Mouse (Mus musculus) CH12.LX (cell line): ENCODE data around the gene Tnxb. TPM values are rescaled to one million over a fixed set of nuclear protein-coding genes. Genes with fewer than 3 reads are reported as not detected.

Source experiments
- DNase-seq: peaks from one replicate; pipeline ENCODE4 v3.0.0-alpha.2; 2013; ENCODE audit errors: extremely low read depth
- H3K27ac ChIP-seq: 2 replicates; pipeline ENCODE4 v1.5.1; 2012; ENCODE audit warnings: low read depth, mild to moderate bottlenecking, control low read depth, moderate library complexity; ENCODE audit not compliant: insufficient read depth
- H3K27me3 ChIP-seq: replicated peaks from 2 replicates; pipeline ENCODE3; 2012; ENCODE audit warnings: inconsistent platforms
- H3K36me3 ChIP-seq, 2 experiments: replicated peaks in 1 of 2; 2 replicates each; pipeline versions ENCODE3 to v1.6.1; 2012; ENCODE audit warnings: inconsistent platforms in 1 of 2, low read length in 1 of 2, mild to moderate bottlenecking in 1 of 2, mixed read lengths in 1 of 2, moderate library complexity in 1 of 2; ENCODE audit not compliant: control insufficient read depth in 1 of 2, insufficient read depth in 1 of 2
- H3K4me1 ChIP-seq, 2 experiments: 2 replicates each; pipeline ENCODE4 v1.6.1; 2012; ENCODE audit warnings: inconsistent platforms in 1 of 2, moderate library complexity in 1 of 2; ENCODE audit not compliant: insufficient read depth in 2 of 2, control insufficient read depth in 1 of 2
- H3K4me2 ChIP-seq: 2 replicates; pipeline ENCODE4 v1.6.1; 2012; ENCODE audit warnings: low read depth, mild to moderate bottlenecking, control low read depth; ENCODE audit not compliant: poor library complexity, insufficient read depth, severe bottlenecking
- H3K4me3 ChIP-seq, 3 experiments: fragments of 150-350 bp in 1 of 3; sonication (generic) in 1 of 3; replicated peaks in 1 of 3; 2 replicates each; pipeline versions ENCODE3 to v1.5.1; 2011 to 2012; ENCODE audit warnings: low read depth in 2 of 3, low read length in 2 of 3, mild to moderate bottlenecking in 2 of 3, moderate library complexity in 2 of 3, control low read depth in 1 of 3, improper control_type of control experiment in 1 of 3, inconsistent platforms in 1 of 3, mixed read lengths in 1 of 3; ENCODE audit not compliant: poor library complexity in 1 of 3
- H3K79me2 ChIP-seq: replicated peaks from 2 replicates; pipeline ENCODE4 v1.6.1; 2012; ENCODE audit warnings: mild to moderate bottlenecking, moderate library complexity; ENCODE audit not compliant: control insufficient read depth, poor library complexity, insufficient read depth, severe bottlenecking; ENCODE audit errors: extremely low read depth
- H3K9ac ChIP-seq: 2 replicates; pipeline ENCODE4 v1.6.1; 2012; ENCODE audit warnings: low read depth, mild to moderate bottlenecking, control low read depth, moderate library complexity; ENCODE audit not compliant: insufficient read depth
- H3K9me3 ChIP-seq: replicated peaks from 2 replicates; pipeline ENCODE3; 2012; ENCODE audit warnings: low read length, inconsistent platforms, mixed read lengths
- BHLHE40 ChIP-seq: IDR thresholded peaks from 2 replicates; pipeline ENCODE4 v1.6.1; 2011; ENCODE audit warnings: mild to moderate bottlenecking, low read depth, low read length, improper control_type of control experiment
- CHD1 ChIP-seq: IDR thresholded peaks from 2 replicates; pipeline ENCODE4 v1.6.1; 2012; ENCODE audit warnings: low read depth, low read length, improper control_type of control experiment, inconsistent platforms
- CTCF ChIP-seq, 2 experiments: IDR thresholded peaks in 1 of 2; conservative IDR thresholded peaks in 1 of 2; 2 replicates each; pipeline ENCODE4 v1.5.1; 2011 to 2012; ENCODE audit warnings: low read depth in 2 of 2, low read length in 2 of 2, improper control_type of control experiment in 1 of 2, inconsistent platforms in 1 of 2, mild to moderate bottlenecking in 1 of 2, moderate library complexity in 1 of 2
- E2F4 ChIP-seq: IDR thresholded peaks from 2 replicates; pipeline ENCODE4 v1.6.1; 2011; ENCODE audit warnings: low read depth, low read length, improper control_type of control experiment; ENCODE audit not compliant: insufficient replicate concordance
- ELF1 ChIP-seq: IDR thresholded peaks from 2 replicates; pipeline ENCODE4 v1.6.1; 2014; ENCODE audit warnings: low read depth, mild to moderate bottlenecking, inconsistent platforms, low read length, improper control_type of control experiment
- EP300 ChIP-seq: IDR thresholded peaks from 2 replicates; pipeline ENCODE4 v1.6.1; 2011; ENCODE audit warnings: low read length, improper control_type of control experiment
- ETS1 ChIP-seq: conservative IDR thresholded peaks from 2 replicates; pipeline ENCODE4 v1.6.1; 2012; ENCODE audit warnings: low read depth, mild to moderate bottlenecking, inconsistent platforms, low read length, improper control_type of control experiment, moderate library complexity
- GABPA ChIP-seq: IDR thresholded peaks from 2 replicates; pipeline ENCODE4 v1.6.1; 2012; ENCODE audit warnings: low read depth, low read length, improper control_type of control experiment, inconsistent platforms; ENCODE audit not compliant: insufficient replicate concordance
- IRF4 ChIP-seq: IDR thresholded peaks from 2 replicates; pipeline ENCODE4 v1.6.1; 2014; ENCODE audit warnings: low read depth, mild to moderate bottlenecking, inconsistent platforms, low read length, improper control_type of control experiment
- JUN ChIP-seq: IDR thresholded peaks from 2 replicates; pipeline ENCODE4 v1.6.1; 2011; ENCODE audit warnings: low read depth, mild to moderate bottlenecking, low read length, improper control_type of control experiment, moderate library complexity; ENCODE audit not compliant: insufficient read depth
- JUND ChIP-seq: conservative IDR thresholded peaks from 2 replicates; pipeline ENCODE4 v1.6.1; 2011; ENCODE audit warnings: low read depth, low read length, improper control_type of control experiment
- KAT2A ChIP-seq: IDR thresholded peaks from 2 replicates; pipeline ENCODE4 v1.6.1; 2012; ENCODE audit warnings: low read length, improper control_type of control experiment, inconsistent platforms; ENCODE audit not compliant: insufficient replicate concordance
- MAFK ChIP-seq: IDR thresholded peaks from 2 replicates; pipeline ENCODE4 v1.6.1; 2011; ENCODE audit warnings: low read length, improper control_type of control experiment; ENCODE audit not compliant: insufficient replicate concordance
- MAX ChIP-seq: IDR thresholded peaks from 2 replicates; pipeline ENCODE4 v1.6.1; 2011; ENCODE audit warnings: low read length, improper control_type of control experiment
- MAZ ChIP-seq: IDR thresholded peaks from 2 replicates; pipeline ENCODE4 v1.6.1; 2012; ENCODE audit warnings: low read depth, mild to moderate bottlenecking, inconsistent platforms, low read length, improper control_type of control experiment, moderate library complexity
- MEF2A ChIP-seq: IDR thresholded peaks from 2 replicates; pipeline ENCODE4 v1.6.1; 2014; ENCODE audit warnings: low read depth, mild to moderate bottlenecking, inconsistent platforms, low read length, improper control_type of control experiment, borderline replicate concordance
- MXI1 ChIP-seq: IDR thresholded peaks from 2 replicates; pipeline ENCODE4 v1.6.1; 2011; ENCODE audit warnings: mild to moderate bottlenecking, low read depth, low read length, improper control_type of control experiment
- MYC ChIP-seq: IDR thresholded peaks from 2 replicates; pipeline ENCODE4 v1.6.1; 2011; ENCODE audit warnings: low read depth, mild to moderate bottlenecking, improper control_type of control experiment, low read length
- NELFE ChIP-seq: IDR thresholded peaks from 2 replicates; pipeline ENCODE4 v1.6.1; 2011; ENCODE audit warnings: low read depth, low read length, improper control_type of control experiment
- PAX5 ChIP-seq: IDR thresholded peaks from 2 replicates; pipeline ENCODE4 v1.6.1; 2012; ENCODE audit warnings: low read length, inconsistent platforms, mixed read lengths
- RAD21 ChIP-seq: IDR thresholded peaks from 2 replicates; pipeline ENCODE4 v1.6.1; 2011; ENCODE audit warnings: low read depth, mild to moderate bottlenecking, low read length, improper control_type of control experiment, moderate library complexity
- RCOR1 ChIP-seq: conservative IDR thresholded peaks from 2 replicates; pipeline ENCODE4 v1.6.1; 2012; ENCODE audit warnings: low read depth, mild to moderate bottlenecking, inconsistent platforms, low read length, improper control_type of control experiment
- SIN3A ChIP-seq: IDR thresholded peaks from 2 replicates; pipeline ENCODE4 v1.6.1; 2012; ENCODE audit warnings: low read length, improper control_type of control experiment, inconsistent platforms
- SMC3 ChIP-seq: IDR thresholded peaks from 2 replicates; pipeline ENCODE4 v1.6.1; 2011; ENCODE audit warnings: low read depth, low read length, improper control_type of control experiment
- TCF12 ChIP-seq: IDR thresholded peaks from 2 replicates; pipeline ENCODE4 v1.6.1; 2014; ENCODE audit warnings: low read depth, mild to moderate bottlenecking, inconsistent platforms, low read length, improper control_type of control experiment
- ZC3H11A ChIP-seq: IDR thresholded peaks from 2 replicates; pipeline ENCODE4 v1.6.1; 2012; ENCODE audit warnings: low read depth, mild to moderate bottlenecking, inconsistent platforms, low read length, improper control_type of control experiment
- ZKSCAN1 ChIP-seq: IDR thresholded peaks from 2 replicates; pipeline ENCODE4 v1.6.1; 2012; ENCODE audit warnings: low read depth, inconsistent platforms, low read length, improper control_type of control experiment, borderline replicate concordance
- dilution Hi-C: fragments of 300-500 bp; cut with MboI; formaldehyde crosslinking; loops from 2 replicates; pipeline ENCODE4 v1.14.3; 2020; ENCODE audit warnings: low sequenced_read_pairs; ENCODE audit not compliant: extremely low pct_unique_long_range_greater_than_20kb, extremely low pct_ligation_motif_present
- in situ Hi-C: fragments of 300-500 bp; cut with MboI; formaldehyde crosslinking; loops from 3 replicates; pipeline ENCODE4 v1.14.3; 2019; ENCODE audit warnings: low sequenced_read_pairs, low pct_ligation_motif_present, low pct_unique_long_range_greater_than_20kb, mixed read lengths
- polyA plus RNA-seq: library from polyadenylated mRNA; unstranded; fragments of >175 nt; gene quantifications from 2 replicates; pipeline ENCODE4 v1.2.1, GENCODE M21; 2012; ENCODE audit warnings: low read depth; ENCODE audit not compliant: insufficient read length
- total RNA-seq, 2 experiments: library from RNA; depleted of rRNA; stranded (reverse); fragments of 300-350 nt in 1 of 2; fragments of >200 nt in 1 of 2; gene quantifications; 2 replicates each; pipeline ENCODE4 v1.2.3; 2012 to 2014

The Tnxb gene
- total and polyA plus RNA-seq, 3 experiments = not detected

DNA sequence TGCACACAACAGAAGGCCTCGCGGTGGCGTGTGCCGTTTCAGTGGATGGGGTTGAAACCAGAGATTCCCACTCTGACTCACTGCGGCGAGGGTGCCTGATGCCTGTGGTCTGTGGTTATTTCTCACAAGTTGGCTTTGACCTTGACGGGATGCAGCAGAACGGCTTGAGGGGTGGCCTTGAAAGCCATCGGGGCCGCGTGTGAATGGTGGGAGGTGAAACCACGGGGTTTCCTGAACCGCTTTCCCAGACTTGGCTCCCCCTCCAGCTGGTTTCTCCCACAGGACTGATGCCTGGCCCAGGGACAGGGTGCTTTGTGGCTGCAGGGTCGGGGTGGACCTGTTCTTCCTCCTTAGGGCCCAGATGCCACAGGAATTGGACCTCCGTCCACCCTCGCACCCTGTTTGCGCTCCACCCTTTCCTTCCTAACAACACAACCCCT is 10.8 kb downstream of the Tnxb start:
- in situ Hi-C loops = no loop called here

GRCm38 (mm10) chr17:34681881-34682536 is 11.7 kb downstream of the Tnxb start:
- H3K27me3 ChIP-seq = peaks cover 91% of the 10 kb centered on the region
- dilution Hi-C loops = no loop called here
- peaks cover 10 to 19% of the 10 kb centered on the region in 2 experiments; a peak in 3 of 4 replicates for H3K4me1 ChIP-seq

More for the DNA sequence above, 10.8 kb downstream of the Tnxb start:
- Histone ChIP-seq H3K27ac (no peak overlapping the region), H3K9ac (no peak overlapping the region), H3K9me3 (no peaks in the 10 kb centered on the region), H3K36me3 (no peaks in the 10 kb centered on the region), H3K4me2 (no peak overlapping the region), H3K4me1 (peaks cover 10 to 19% of the 10 kb centered on the region in 2 experiments; a peak in 3 of 4 replicates), H3K4me3 (no peak overlapping the region), H3K27me3 (peaks cover 95% of the 10 kb centered on the region), H3K79me2 (no peaks in the 10 kb centered on the region)
- TF ChIP-seq ELF1 = no peak
- no peak for TF ChIP-seq RAD21
- TF ChIP-seq E2F4 = no peak
- TF ChIP-seq CHD1 = no peak
- peak; percentile 98 for TF ChIP-seq MAFK
- peak; percentile 47; the same call in 1 of the 2 replicates for TF ChIP-seq ETS1
- no peak for TF ChIP-seq MXI1
- peak; percentile 66 for TF ChIP-seq EP300
- no peak for TF ChIP-seq PAX5
- no peak for TF ChIP-seq ZC3H11A
- 0 out of 2 replicates have a peak, but pooled peaks have one; percentile 19 for TF ChIP-seq MAZ
- peak; percentile 67 for TF ChIP-seq JUND
- peak; percentile 94 for TF ChIP-seq IRF4
- TF ChIP-seq SIN3A = 0 out of 2 replicates have a peak, but pooled peaks have one; percentile 32
- no peak for TF ChIP-seq NELFE
- no peak for TF ChIP-seq ZKSCAN1
- TF ChIP-seq KAT2A = no peak
- TF ChIP-seq RCOR1 = peak; percentile 93
- no peak for TF ChIP-seq CTCF (conservative IDR thresholded peaks at IDR 0.05 in 1 of 2, IDR thresholded peaks at IDR 0.05 in 1 of 2; ENCODE audit: low read depth in 2 of 2, low read length in 2 of 2)
- no peak for TF ChIP-seq MEF2A
- TF ChIP-seq SMC3 = 0 out of 2 replicates have a peak, but pooled peaks have one; percentile 12
- peak; percentile 56; the same call in 1 of the 2 replicates for TF ChIP-seq MAX
- peak; percentile 60 for TF ChIP-seq TCF12
- peak; percentile 48; the same call in 1 of the 2 replicates for TF ChIP-seq JUN
- TF ChIP-seq BHLHE40 = peak; percentile 98
- peak; percentile 66; the same call in 1 of the 2 replicates for TF ChIP-seq MYC
- dilution Hi-C loops = no loop called here
- peak; percentile 72 for DNase-seq

More at GRCm38 (mm10) chr17:34681881-34682536, 11.7 kb downstream of the Tnxb start:
- H3K36me3 ChIP-seq = no peaks in the 10 kb centered on the region
- in situ Hi-C loops = no loop called here
- TF ChIP-seq GABPA (no peak), PAX5 (no peak), CTCF (conservative IDR thresholded peaks at IDR 0.05 in 1 of 2, IDR thresholded peaks at IDR 0.05 in 1 of 2; ENCODE audit: low read depth in 2 of 2, low read length in 2 of 2) (peak in 1 of 2 experiments; percentile 45; a peak in 2 of 4 replicates)
- H3K9ac ChIP-seq = no peak overlapping the region
- no peak overlapping the region for H3K4me3 ChIP-seq
- H3K79me2 ChIP-seq = no peaks in the 10 kb centered on the region
- DNase-seq = no peak
- no peak overlapping the region for H3K27ac ChIP-seq
- no peak overlapping the region for H3K4me2 ChIP-seq
- H3K9me3 ChIP-seq = no peaks in the 10 kb centered on the region
